Mouse (Mus musculus) MEL (cell line): ENCODE measurements around the gene Itih4.

Source experiments
- JUND ChIP-seq: IDR thresholded peaks from 2 replicates; pipeline ENCODE4 v1.6.1; 2011; ENCODE audit warnings: low read depth, mild to moderate bottlenecking, improper control_type of control experiment, low read length
- MAFK ChIP-seq: IDR thresholded peaks from 2 replicates; pipeline ENCODE4 v1.6.1; 2011; ENCODE audit warnings: low read depth, mild to moderate bottlenecking, low read length, improper control_type of control experiment, borderline replicate concordance
- POLR2A ChIP-seq, 2 experiments: IDR thresholded peaks; 2 replicates each; pipeline ENCODE4 v1.6.1; 2011 to 2012; ENCODE audit warnings: low read length in 2 of 2, mild to moderate bottlenecking in 2 of 2, control low read depth in 1 of 2, improper control_type of control experiment in 1 of 2, low read depth in 1 of 2, moderate library complexity in 1 of 2; ENCODE audit not compliant: control insufficient read depth in 1 of 2, insufficient read depth in 1 of 2, poor library complexity in 1 of 2
- POLR2AphosphoS5 ChIP-seq: IDR thresholded peaks from 2 replicates; pipeline ENCODE4 v1.6.1; 2012; ENCODE audit warnings: low read depth, borderline replicate concordance, mild to moderate bottlenecking, inconsistent platforms, low read length, moderate library complexity, mixed read lengths

- TF ChIP-seq JUND (no peak), MAFK (no peak), POLR2A (IDR thresholded peaks at IDR 0.05; ENCODE audit: control insufficient read depth in 1 of 2, insufficient read depth in 1 of 2, low read depth in 1 of 2, low read length in 2 of 2, poor library complexity in 1 of 2) (no peak), POLR2AphosphoS5 (no peak)
Observed at GRCm38 (mm10) chr14:30943860-30944674, 57.8 kb downstream of the Itih4 start.
